Mouse (Mus musculus): Measurements from ENCODE around the gene Map3k5. TPM values are rescaled to one million over a fixed set of nuclear protein-coding genes. Genes with fewer than 3 reads are reported as not detected.

Gene Map3k5
- polyA plus RNA-seq, 1 experiment = 0.53 TPM

DNA sequence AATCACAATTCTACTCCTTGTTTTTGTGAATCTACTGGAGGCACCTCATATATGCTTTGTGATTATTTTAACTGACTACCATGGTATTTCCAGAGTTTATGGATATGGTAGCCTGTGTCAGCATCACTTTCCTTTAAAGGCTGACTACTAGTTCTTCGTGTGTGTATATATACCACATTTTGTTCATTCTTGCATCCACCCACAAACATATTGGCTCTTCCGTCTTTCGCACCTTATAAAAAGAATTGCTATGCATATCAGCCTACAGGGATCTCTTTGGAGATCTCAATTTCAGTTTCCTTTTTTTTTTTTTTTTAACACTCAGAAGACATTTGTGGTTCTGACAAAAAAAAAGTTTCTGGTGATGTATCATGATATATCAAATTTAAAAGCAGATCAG, 105.3 kb downstream of the Map3k5 start:
- Histone ChIP-seq H3K36me3 (ENCODE audit: control insufficient read depth, insufficient read depth) (no peaks in the 10 kb centered on the region), H3K4me3 (no peak overlapping the region), H3K79me2 (ENCODE audit: control insufficient read depth, insufficient read depth) (no peaks in the 10 kb centered on the region), H3K27me3 (ENCODE audit: control insufficient read depth, insufficient read depth, insufficient read length) (no peaks in the 10 kb centered on the region), H3ac (ENCODE audit: control insufficient read depth, insufficient read length) (no peak overlapping the region), H3K4me2 (ENCODE audit: low read depth) (no peak overlapping the region)
- TF ChIP-seq E2F4 (IDR thresholded peaks at IDR 0.05; ENCODE audit: insufficient read depth) = no peak
- TF ChIP-seq MYOD1 (IDR thresholded peaks at IDR 0.05; ENCODE audit: control insufficient read depth in 1 of 3, insufficient read length in 2 of 3, low read depth in 2 of 3) = no peak
- no peak for TF ChIP-seq POLR2AphosphoS2 (IDR thresholded peaks at IDR 0.05; ENCODE audit: insufficient read length, low read depth)
- TF ChIP-seq MYOG (IDR thresholded peaks at IDR 0.05; ENCODE audit: control insufficient read depth in 1 of 3, insufficient read depth in 1 of 3, insufficient read length in 2 of 3, low read depth in 2 of 3) = no peak
- no peak for TF ChIP-seq MAX (IDR thresholded peaks at IDR 0.05; ENCODE audit: low read depth)
- TF ChIP-seq SRF (IDR thresholded peaks at IDR 0.05; ENCODE audit: control insufficient read depth, insufficient read length, low read depth) = no peak
- TF ChIP-seq REST (IDR thresholded peaks at IDR 0.05; ENCODE audit: insufficient read depth, insufficient read length) = no peak
- no peak for TF ChIP-seq TCF3 (IDR thresholded peaks at IDR 0.05; ENCODE audit: insufficient read length, low read depth)
- TF ChIP-seq POLR2A (IDR thresholded peaks at IDR 0.05; ENCODE audit: insufficient read length, low read depth) = no peak
- TF ChIP-seq USF1 (IDR thresholded peaks at IDR 0.05; ENCODE audit: low read depth) = no peak
- no peak for TF ChIP-seq TCF12 (IDR thresholded peaks at IDR 0.05; ENCODE audit: insufficient read depth, poor library complexity, severe bottlenecking)
- no peak for TF ChIP-seq CEBPB (IDR thresholded peaks at IDR 0.05; ENCODE audit: insufficient read depth, poor library complexity, severe bottlenecking)

DNA sequence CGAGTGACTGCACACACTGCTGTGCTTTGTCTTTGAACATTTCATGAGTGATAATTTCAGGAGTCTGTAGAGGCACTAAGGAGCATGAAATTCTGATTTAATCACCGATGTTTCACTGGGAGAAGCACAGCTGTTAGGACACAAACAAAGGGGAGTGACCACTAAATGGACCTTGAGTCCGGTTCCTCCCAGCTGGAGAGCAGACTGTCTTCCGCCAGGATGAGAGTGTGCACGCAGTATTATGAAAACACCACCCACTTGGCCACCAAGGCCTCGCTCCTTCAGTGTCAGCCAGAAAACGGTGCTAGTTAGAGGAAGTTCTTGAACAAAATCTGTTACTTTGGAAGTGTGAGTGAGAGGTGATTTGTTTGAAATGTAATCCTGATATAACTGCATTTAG, 105.8 kb downstream of the Map3k5 start:
- Histone ChIP-seq H3K27me3 (ENCODE audit: control insufficient read depth, insufficient read depth, insufficient read length) (no peaks in the 10 kb centered on the region), H3K4me2 (ENCODE audit: low read depth) (no peak overlapping the region), H3ac (ENCODE audit: control insufficient read depth, insufficient read length) (no peak overlapping the region), H3K79me2 (ENCODE audit: control insufficient read depth, insufficient read depth) (no peaks in the 10 kb centered on the region), H3K4me3 (no peak overlapping the region), H3K36me3 (ENCODE audit: control insufficient read depth, insufficient read depth) (no peaks in the 10 kb centered on the region)
- TF ChIP-seq TCF3 (IDR thresholded peaks at IDR 0.05; ENCODE audit: insufficient read length, low read depth) (no peak), MAX (IDR thresholded peaks at IDR 0.05; ENCODE audit: low read depth) (no peak), SRF (IDR thresholded peaks at IDR 0.05; ENCODE audit: control insufficient read depth, insufficient read length, low read depth) (no peak), MYOG (IDR thresholded peaks at IDR 0.05; ENCODE audit: control insufficient read depth in 1 of 3, insufficient read depth in 1 of 3, insufficient read length in 2 of 3, low read depth in 2 of 3) (no peak), USF1 (IDR thresholded peaks at IDR 0.05; ENCODE audit: low read depth) (no peak), CEBPB (IDR thresholded peaks at IDR 0.05; ENCODE audit: insufficient read depth, poor library complexity, severe bottlenecking) (no peak), TCF12 (IDR thresholded peaks at IDR 0.05; ENCODE audit: insufficient read depth, poor library complexity, severe bottlenecking) (no peak), E2F4 (IDR thresholded peaks at IDR 0.05; ENCODE audit: insufficient read depth) (no peak), MYOD1 (IDR thresholded peaks at IDR 0.05; ENCODE audit: control insufficient read depth in 1 of 3, insufficient read length in 2 of 3, low read depth in 2 of 3) (no peak), POLR2A (IDR thresholded peaks at IDR 0.05; ENCODE audit: insufficient read length, low read depth) (no peak), REST (IDR thresholded peaks at IDR 0.05; ENCODE audit: insufficient read depth, insufficient read length) (no peak), POLR2AphosphoS2 (IDR thresholded peaks at IDR 0.05; ENCODE audit: insufficient read length, low read depth) (no peak)

DNA sequence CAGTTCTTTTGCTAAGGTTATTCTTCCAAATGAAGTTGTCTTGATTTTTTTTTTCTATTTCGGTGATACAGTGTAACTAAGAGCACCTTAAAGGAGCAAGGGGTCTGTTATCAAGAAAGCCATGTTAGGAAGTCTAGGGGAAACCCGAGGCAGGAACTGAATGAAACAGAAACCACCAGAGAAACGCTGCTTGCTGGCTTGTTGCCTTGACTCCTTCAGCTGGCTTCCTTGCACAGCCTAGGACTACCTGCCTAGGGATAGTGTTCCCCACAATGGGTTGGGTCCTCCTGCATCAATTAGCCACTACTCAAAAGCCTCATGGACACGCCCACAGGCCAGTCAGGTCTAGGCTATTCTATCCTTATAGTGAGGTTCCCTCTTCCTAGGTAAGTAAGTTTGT, 106.4 kb downstream of the Map3k5 start:
- no peaks in the 10 kb centered on the region for H3K27me3 ChIP-seq (ENCODE audit: control insufficient read depth, insufficient read depth, insufficient read length)
- no peaks in the 10 kb centered on the region for H3K36me3 ChIP-seq (ENCODE audit: control insufficient read depth, insufficient read depth)
- no peak overlapping the region for H3ac ChIP-seq (ENCODE audit: control insufficient read depth, insufficient read length)
- H3K4me2 ChIP-seq (ENCODE audit: low read depth) = no peak overlapping the region
- H3K4me3 ChIP-seq = no peak overlapping the region
- no peaks in the 10 kb centered on the region for H3K79me2 ChIP-seq (ENCODE audit: control insufficient read depth, insufficient read depth)
- TF ChIP-seq SRF (IDR thresholded peaks at IDR 0.05; ENCODE audit: control insufficient read depth, insufficient read length, low read depth) (no peak), TCF3 (IDR thresholded peaks at IDR 0.05; ENCODE audit: insufficient read length, low read depth) (no peak)

DNA sequence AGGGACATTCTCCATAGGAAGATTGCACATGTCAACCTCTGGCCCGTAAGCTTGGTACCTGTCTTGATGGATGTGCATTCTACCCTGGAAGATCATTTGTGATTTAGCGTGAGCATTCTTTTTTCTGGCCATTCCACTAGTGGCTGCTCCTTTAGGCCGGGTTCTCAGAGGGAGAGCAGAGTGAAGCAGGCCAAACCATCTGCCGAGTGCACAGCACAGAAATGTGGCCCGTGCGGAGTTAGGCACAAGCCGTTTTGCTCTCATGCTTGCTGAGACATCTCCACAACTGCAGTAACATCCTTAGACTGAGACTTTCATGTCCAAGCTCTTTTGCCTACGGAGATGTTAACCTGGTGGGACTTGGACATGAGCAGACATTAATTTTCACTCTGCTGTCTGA, 107.8 kb downstream of the Map3k5 start:
- Histone ChIP-seq H3K27me3 (ENCODE audit: control insufficient read depth, insufficient read depth, insufficient read length) (no peaks in the 10 kb centered on the region), H3K4me2 (ENCODE audit: low read depth) (no peak overlapping the region), H3K36me3 (ENCODE audit: control insufficient read depth, insufficient read depth) (no peaks in the 10 kb centered on the region)

DNA sequence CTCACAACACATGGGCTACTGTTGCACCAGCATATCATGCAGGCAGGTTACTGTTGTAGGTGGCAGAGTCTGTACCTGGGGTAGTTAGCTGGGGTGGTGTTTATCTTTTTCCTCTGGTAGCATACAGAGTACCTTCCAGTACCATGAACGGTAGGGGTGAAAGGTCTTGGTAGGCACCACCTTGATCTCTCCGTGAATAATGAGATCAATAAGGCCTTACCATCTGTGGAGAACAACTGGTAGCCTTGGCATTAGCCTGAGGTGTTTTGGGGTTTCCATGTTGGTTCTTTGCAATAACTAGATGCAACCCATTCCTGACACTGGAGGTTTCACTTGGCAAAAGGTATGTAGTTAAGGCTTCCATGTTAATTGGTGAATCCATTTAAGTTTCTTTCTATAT, 109.8 kb downstream of the Map3k5 start:
- H3K4me3 ChIP-seq = no peak overlapping the region
- no peaks in the 10 kb centered on the region for H3K79me2 ChIP-seq (ENCODE audit: control insufficient read depth, insufficient read depth)
- H3ac ChIP-seq (ENCODE audit: control insufficient read depth, insufficient read length) = no peak overlapping the region
- no peaks in the 10 kb centered on the region for H3K27me3 ChIP-seq (ENCODE audit: control insufficient read depth, insufficient read depth, insufficient read length)
- no peak for TF ChIP-seq MAX (IDR thresholded peaks at IDR 0.05; ENCODE audit: low read depth)
- no peak for TF ChIP-seq MYOD1 (IDR thresholded peaks at IDR 0.05; ENCODE audit: control insufficient read depth in 1 of 3, insufficient read length in 2 of 3, low read depth in 2 of 3)
- no peak for TF ChIP-seq MYOG (IDR thresholded peaks at IDR 0.05; ENCODE audit: control insufficient read depth in 1 of 3, insufficient read depth in 1 of 3, insufficient read length in 2 of 3, low read depth in 2 of 3)
- TF ChIP-seq REST (IDR thresholded peaks at IDR 0.05; ENCODE audit: insufficient read depth, insufficient read length) = no peak
- no peak for TF ChIP-seq POLR2AphosphoS2 (IDR thresholded peaks at IDR 0.05; ENCODE audit: insufficient read length, low read depth)
- no peak for TF ChIP-seq USF1 (IDR thresholded peaks at IDR 0.05; ENCODE audit: low read depth)
- no peak for TF ChIP-seq TCF12 (IDR thresholded peaks at IDR 0.05; ENCODE audit: insufficient read depth, poor library complexity, severe bottlenecking)
- TF ChIP-seq POLR2A (IDR thresholded peaks at IDR 0.05; ENCODE audit: insufficient read length, low read depth) = no peak
- no peak for TF ChIP-seq E2F4 (IDR thresholded peaks at IDR 0.05; ENCODE audit: insufficient read depth)
- no peak for TF ChIP-seq TCF3 (IDR thresholded peaks at IDR 0.05; ENCODE audit: insufficient read length, low read depth)
- TF ChIP-seq CEBPB (IDR thresholded peaks at IDR 0.05; ENCODE audit: insufficient read depth, poor library complexity, severe bottlenecking) = no peak
- no peak for TF ChIP-seq SRF (IDR thresholded peaks at IDR 0.05; ENCODE audit: control insufficient read depth, insufficient read length, low read depth)
- no peak overlapping the region for H3K4me2 ChIP-seq (ENCODE audit: low read depth)
- no peaks in the 10 kb centered on the region for H3K36me3 ChIP-seq (ENCODE audit: control insufficient read depth, insufficient read depth)

More for the DNA sequence above, 107.8 kb downstream of the Map3k5 start:
- no peak overlapping the region for H3ac ChIP-seq (ENCODE audit: control insufficient read depth, insufficient read length)
- TF ChIP-seq MYOG (IDR thresholded peaks at IDR 0.05; ENCODE audit: control insufficient read depth in 1 of 3, insufficient read depth in 1 of 3, insufficient read length in 2 of 3, low read depth in 2 of 3) (no peak), POLR2AphosphoS2 (IDR thresholded peaks at IDR 0.05; ENCODE audit: insufficient read length, low read depth) (no peak), TCF3 (IDR thresholded peaks at IDR 0.05; ENCODE audit: insufficient read length, low read depth) (no peak), SRF (IDR thresholded peaks at IDR 0.05; ENCODE audit: control insufficient read depth, insufficient read length, low read depth) (no peak), E2F4 (IDR thresholded peaks at IDR 0.05; ENCODE audit: insufficient read depth) (no peak), POLR2A (IDR thresholded peaks at IDR 0.05; ENCODE audit: insufficient read length, low read depth) (no peak), MAX (IDR thresholded peaks at IDR 0.05; ENCODE audit: low read depth) (no peak), REST (IDR thresholded peaks at IDR 0.05; ENCODE audit: insufficient read depth, insufficient read length) (no peak), MYOD1 (IDR thresholded peaks at IDR 0.05; ENCODE audit: control insufficient read depth in 1 of 3, insufficient read length in 2 of 3, low read depth in 2 of 3) (no peak), USF1 (IDR thresholded peaks at IDR 0.05; ENCODE audit: low read depth) (no peak), CEBPB (IDR thresholded peaks at IDR 0.05; ENCODE audit: insufficient read depth, poor library complexity, severe bottlenecking) (no peak), TCF12 (IDR thresholded peaks at IDR 0.05; ENCODE audit: insufficient read depth, poor library complexity, severe bottlenecking) (no peak)
- no peak overlapping the region for H3K4me3 ChIP-seq
- H3K79me2 ChIP-seq (ENCODE audit: control insufficient read depth, insufficient read depth) = no peaks in the 10 kb centered on the region
